Mouse (Mus musculus) cerebellum, adult 8-10 months (tissue): ENCODE measurements at regions not wholly inside any gene's neighbourhood (a gene's known extent, or its start where the extent isn't known, plus 50 kb on each side); places are given as distances from the start of the nearest gene placed in this dataset.

Source experiments
- DNase-seq: peaks from one replicate; pipeline ENCODE4 v3.0.0; 2022

DNA sequence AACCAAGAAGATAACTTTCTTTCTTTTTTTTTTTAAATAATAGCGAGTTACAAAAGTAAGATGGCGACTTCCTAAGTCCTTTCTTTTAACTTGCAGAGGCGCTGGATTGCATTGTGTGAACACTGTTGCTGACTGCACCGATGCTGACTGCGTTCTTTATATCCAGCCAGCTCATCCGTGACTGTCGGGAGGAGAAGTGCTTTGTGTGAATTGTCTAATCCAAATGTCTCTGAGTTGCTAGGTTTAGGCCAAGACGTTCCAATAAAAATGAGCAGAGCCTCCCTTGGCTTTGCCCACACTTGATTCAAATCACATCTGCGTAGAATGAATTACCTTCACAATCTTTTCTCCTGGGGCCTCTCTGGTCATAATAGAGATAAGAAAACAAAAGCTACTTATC, 156.0 kb upstream of the Slc24a2 start:
- no peak for DNase-seq

DNA sequence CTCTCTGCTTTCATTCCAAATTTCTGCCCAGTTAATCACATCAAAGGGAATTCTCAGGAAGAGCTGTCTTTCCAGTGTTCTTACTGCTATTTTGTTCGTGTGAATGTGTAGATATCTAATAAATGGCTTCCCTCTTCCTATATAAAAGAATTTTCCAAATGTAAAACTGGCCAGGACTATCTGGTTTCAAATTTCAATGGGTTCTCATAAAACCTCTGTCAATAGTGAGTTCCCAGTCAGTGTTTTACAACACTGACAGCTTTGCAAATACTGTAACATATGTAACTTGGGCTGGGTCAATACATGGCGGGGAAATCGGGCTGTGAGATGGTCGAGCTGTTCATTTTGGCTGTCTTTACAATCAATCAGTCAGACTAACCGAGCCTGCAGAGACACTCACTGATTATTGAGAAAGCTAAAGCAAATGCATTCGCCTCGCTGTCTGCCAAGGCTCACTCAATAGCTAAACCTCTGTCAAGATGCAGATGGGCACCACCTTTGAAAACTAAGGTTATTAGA, 155.0 kb upstream of the Slc24a2 start:
- DNase-seq, result no peak

GRCm38 (mm10) chr4:87384469-87385044, 154.3 kb upstream of the Slc24a2 start:
- no peak for DNase-seq

DNA sequence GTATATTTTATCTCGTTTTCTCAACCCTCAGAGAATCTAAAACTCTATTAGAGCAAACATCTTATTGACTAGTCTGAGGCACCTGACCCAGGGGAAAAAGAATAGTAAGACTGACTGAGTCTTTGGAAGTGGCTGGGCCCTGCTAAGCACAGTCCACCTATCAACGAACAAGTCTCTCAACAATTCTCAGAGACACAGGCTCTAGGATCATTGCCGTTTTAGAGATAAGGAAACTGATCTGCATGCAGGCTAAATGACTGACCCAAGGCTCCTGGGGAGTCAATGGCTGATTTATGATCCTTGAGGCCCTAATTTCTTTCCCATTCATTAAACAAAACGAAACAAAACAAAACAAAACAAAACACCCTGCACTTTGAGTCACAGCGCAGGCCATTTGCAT, 150.4 kb upstream of the Slc24a2 start:
- DNase-seq, result no peak

- DNase-seq, result no peak
Measured at GRCm38 (mm10) chr4:87379516-87380173, 149.4 kb upstream of the Slc24a2 start.

DNA sequence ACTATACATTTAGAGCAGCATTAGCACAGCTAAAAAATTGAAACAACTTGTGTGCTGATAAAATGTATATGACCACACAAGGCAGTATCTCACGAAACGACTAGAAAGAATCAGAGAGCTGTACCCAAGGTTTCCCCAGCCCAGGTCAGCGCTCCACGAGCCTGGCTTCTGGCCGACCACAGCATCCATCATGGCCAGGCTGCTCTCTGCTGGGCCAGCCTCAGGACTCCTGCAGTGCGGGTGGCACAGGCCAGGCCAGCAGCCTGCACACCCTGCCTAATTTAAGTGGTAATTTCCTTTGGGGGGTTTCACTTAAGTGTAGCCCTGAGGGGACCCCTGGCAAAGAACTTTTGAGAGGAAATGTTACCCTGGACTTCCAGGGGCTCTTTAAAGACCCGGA, 141.7 kb upstream of the Slc24a2 start:
- peak; percentile 10 for DNase-seq

DNA sequence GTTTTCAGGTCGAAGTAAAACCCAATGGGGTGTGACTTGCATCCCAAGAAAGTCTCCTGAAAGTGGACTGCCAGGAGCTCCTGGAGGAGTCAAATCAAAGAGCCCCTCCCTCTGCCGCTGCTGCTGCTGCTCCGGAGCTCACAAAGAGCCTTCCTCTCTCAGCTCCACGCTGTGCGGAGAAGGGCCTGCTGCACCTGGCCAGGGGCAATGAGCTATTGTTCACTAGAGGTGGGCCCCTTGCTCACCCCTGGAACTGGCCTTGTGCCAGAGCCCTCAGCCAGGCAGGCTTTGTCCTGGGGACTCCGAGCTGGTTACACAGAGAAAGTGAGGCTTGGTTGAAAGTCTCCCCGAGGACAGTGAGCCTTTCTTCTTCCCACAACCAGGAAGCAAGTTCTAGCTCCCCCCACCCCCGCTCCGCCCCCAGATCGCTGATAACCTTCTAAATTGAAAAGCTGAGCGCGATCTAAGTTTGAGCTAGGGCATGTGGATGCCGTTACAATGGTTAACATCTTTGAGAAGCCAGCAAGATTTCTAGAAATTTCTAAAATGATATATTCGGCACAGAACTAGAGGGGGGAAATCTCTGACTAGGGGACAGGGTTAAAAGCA, 139.5 kb upstream of the Slc24a2 start:
- DNase-seq, result no peak

- DNase-seq, result peak; percentile 49
Measured at GRCm38 (mm10) chr4:87368413-87369160, 138.3 kb upstream of the Slc24a2 start.

- peak; percentile 80 for DNase-seq
Measured at GRCm38 (mm10) chr4:87367732-87368412, 137.6 kb upstream of the Slc24a2 start.

GRCm38 (mm10) chr4:87362201-87362600, 131.9 kb upstream of the Slc24a2 start:
- DNase-seq, result peak; percentile 8

DNA sequence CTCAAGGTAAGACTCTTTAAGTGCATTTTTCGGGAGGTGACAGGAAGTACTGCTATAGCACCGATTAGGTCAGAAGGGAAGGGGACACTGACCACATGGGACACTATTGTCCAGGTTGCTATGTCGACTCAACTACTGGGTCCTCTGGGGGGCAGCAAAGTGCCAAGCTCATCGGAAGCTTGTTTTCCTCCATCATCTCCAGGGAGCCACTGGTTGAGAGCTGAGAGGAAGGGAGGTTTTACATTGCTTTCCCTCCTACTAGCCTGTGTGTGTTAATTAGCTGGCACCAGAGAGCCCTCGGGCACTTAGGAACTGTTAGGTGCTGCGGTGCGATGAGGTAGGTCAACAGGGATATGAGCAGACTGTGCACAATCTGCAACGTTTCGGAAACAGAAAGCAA, 129.2 kb upstream of the Slc24a2 start:
- peak; percentile 35 for DNase-seq

GRCm38 (mm10) chr4:87359004-87359403, 128.7 kb upstream of the Slc24a2 start:
- no peak for DNase-seq

DNA sequence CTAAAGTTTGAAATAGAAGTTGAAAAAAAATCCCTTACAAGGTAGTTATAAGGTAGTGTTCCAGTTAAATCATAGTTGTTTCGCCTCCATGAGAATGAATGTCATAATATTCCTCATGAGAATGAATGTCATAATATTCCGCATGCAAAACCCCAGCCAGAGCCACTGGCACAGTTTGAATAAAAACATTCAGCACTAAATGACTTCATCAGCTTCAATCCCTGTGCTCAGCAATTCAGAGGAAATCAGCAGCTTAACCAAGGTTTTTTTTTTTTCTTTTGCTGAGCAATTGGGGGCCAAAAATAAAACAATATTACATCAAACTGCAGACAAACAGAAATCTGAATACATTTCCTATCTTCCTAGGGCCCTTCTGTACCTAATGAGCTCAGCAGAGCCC, 102.7 kb upstream of the Slc24a2 start:
- no peak for DNase-seq

DNA sequence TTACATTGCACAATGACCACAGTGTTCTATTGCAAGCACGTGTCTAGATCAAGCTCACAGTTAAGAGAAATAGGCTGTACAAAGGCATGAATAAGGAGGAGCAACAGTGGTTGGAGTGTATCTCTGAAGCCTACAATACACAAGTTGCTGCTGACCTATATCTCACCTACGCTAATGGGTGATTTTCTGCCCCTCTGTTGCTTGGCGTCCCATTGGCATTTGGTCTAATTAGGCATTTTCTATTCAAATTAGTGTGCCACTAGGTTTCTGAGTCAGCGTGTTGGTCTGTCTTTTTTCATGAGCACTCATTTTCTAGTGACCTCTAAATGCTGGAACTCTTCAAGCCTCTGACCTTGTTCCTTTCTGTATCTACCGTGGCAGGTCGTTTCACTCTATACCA, 98.9 kb upstream of the Slc24a2 start:
- no peak for DNase-seq

DNA sequence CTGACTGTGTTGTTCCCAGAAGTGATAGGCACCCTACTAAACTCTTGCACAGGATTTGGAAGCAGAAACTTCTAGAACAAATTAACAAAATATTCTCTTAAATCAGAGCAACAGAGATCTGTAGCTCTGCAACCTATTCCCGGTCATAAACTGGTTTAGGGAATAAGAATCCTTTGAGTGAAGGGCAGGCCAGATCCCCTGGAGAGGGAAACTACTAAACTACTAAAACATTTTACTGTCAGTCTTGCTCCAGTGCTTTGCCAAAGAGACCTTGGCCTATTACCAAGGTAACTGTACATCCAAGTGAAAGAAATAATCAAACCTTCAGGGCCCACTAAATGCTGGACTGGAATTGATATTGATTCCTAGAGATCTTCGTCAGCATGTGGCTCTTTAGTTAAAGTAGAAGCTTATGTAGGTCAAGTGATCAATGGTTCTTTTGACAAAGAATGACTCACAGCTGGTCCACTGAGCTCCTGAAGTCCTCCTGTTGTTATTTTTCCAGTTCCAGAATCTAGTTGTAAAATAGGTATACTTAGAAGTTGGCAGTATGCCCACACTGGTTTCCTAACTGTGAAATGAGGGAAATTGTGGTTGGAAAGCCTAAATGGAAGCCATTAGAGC, 91.6 kb upstream of the Slc24a2 start:
- DNase-seq, result no peak

DNA sequence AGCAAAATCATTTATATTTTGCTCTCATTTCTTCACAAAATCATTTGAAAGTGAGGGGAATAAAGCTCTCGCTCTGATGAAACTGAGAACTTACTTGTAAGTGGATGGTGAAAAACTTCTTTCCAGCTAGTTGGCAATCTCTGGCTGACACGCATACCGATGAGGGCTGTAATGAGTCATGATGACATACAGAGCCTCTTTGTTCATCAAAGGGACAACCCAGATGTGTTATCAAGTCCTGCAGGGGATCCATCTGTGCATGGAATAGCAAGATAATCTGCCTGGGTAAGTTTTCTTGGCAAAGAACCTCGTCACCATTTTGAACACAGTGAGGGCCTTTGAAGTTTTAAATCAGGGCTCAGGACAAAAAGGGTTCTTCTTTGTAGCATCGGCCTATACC, 67.9 kb upstream of the Slc24a2 start:
- DNase-seq, result no peak

DNA sequence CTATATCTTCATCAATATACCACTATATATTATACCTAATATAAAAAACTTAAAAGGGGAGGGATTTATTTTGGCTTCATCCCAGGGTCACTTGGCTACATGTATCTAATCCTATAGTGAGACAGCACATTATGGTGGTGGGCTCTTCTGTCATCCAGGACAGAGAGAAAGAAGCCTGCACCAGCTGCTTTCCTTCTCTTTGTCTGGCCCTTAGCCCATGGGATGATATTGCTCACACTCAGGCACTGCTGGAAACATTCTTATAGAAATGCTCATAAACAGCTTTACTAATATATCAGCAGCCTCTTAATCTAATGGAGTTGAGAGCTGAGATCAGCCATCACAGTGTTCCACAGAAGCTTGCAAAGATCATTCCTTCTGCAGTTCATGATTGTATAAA, 64.3 kb upstream of the Slc24a2 start:
- DNase-seq, result no peak
